Mouse (Mus musculus): Measurements from ENCODE around the gene Egln2.

Egln2 gene

DNA sequence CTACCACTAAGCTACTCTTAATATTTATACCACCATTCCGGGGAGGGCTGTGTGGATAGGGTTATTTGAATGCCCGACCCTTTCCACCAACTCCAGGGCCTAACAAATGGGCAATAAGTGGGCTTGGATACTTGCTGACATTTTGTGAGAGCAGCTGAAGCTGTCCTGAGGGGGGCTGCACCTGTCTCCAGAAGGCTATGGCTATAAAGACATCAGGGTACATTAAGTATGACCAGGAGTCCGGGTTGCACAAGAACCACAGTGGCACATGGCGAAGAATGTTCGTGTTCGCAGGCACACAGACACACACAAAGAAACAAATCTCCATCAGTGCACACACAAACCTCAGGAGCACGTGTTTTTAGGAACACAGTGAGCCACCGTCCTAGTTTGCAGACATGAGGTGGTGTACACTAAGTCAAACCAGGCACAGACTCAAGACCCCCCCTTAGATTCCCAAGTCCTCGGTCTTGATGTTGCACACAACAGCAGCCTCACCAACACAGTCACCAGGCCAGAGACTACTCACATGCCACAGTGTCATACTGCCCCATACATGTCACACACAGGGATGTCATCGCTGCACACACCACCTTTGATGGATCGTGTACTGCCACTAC is 983 bp upstream of the Egln2 start:
- no peaks in the 10 kb centered on the region for H3K27me3 ChIP-seq (ENCODE audit: insufficient read depth, low read length)
- H3K4me3 ChIP-seq (replicated peaks; ENCODE audit: low read length): peak overlapping the region; percentile 89
- TF ChIP-seq CTCF (conservative IDR thresholded peaks at IDR 0.05; ENCODE audit: low read length): no peak
- TF ChIP-seq POU5F1 (IDR thresholded peaks at IDR 0.05; ENCODE audit: borderline replicate concordance, low read length): no peak
- no peak for TF ChIP-seq NANOG (IDR thresholded peaks at IDR 0.05; ENCODE audit: borderline replicate concordance, low read length)
- H3K4me1 ChIP-seq (replicated peaks; ENCODE audit: low read depth, low read length): peaks cover 60% of the 10 kb centered on the region
- H3K36me3 ChIP-seq (ENCODE audit: insufficient read depth, low read length): peaks cover 71% of the 10 kb centered on the region
- no peaks in the 10 kb centered on the region for H3K9me3 ChIP-seq (ENCODE audit: low read length)

DNA sequence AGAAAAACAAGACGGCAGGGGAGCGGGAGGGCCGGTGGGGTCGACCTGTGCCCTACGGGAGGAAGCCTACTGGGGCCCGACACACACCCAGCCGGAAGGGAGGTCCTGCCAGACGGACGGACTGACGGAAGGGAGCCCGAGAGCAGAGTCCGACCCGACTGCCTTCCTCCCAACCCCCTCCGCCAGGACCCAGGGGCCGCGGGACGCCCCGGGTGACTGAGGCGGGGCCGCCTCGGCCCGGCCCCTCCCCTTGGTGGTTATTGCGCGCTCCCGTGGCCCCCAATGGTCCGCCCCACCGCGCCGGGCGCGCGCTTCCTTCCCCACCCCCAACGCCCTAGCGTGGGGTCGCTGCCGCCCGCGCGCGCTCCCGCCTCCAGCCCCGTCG is 381 bp downstream of the Egln2 start:
- Histone ChIP-seq H3K9me3 (ENCODE audit: low read length) (no peaks in the 10 kb centered on the region), H3K36me3 (ENCODE audit: insufficient read depth, low read length) (peaks cover 71% of the 10 kb centered on the region), H3K4me3 (replicated peaks; ENCODE audit: low read length) (peak overlapping the region; percentile 89), H3K27me3 (ENCODE audit: insufficient read depth, low read length) (no peaks in the 10 kb centered on the region), H3K4me1 (replicated peaks; ENCODE audit: low read depth, low read length) (peaks cover 64% of the 10 kb centered on the region)
- no peak for TF ChIP-seq POU5F1 (IDR thresholded peaks at IDR 0.05; ENCODE audit: borderline replicate concordance, low read length)

DNA sequence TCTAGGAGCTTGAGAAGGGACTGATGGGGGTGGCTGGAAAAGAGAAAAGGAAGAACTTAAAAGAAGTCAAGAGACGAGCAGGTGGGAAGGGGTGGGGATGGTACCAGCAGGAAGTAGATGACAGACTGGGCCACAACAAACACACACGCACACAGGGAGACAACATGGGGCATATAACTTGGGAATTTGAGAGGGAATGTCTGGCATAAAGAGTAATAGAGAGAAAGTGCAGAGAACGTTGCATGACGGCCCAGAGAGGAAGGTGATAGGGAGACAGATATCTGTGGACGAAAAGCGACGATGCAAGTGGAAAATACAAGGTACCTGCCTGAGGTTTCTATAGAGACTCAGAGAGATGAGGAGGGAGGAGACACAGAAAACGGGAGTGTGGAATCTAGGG is 906 bp downstream of the Egln2 start:
- TF ChIP-seq NANOG (IDR thresholded peaks at IDR 0.05; ENCODE audit: borderline replicate concordance, low read length): no peak
- TF ChIP-seq POU5F1 (IDR thresholded peaks at IDR 0.05; ENCODE audit: borderline replicate concordance, low read length): no peak
- no peak for TF ChIP-seq CTCF (conservative IDR thresholded peaks at IDR 0.05; ENCODE audit: low read length)
- Histone ChIP-seq H3K36me3 (ENCODE audit: insufficient read depth, low read length) (peaks cover 71% of the 10 kb centered on the region), H3K27me3 (ENCODE audit: insufficient read depth, low read length) (no peaks in the 10 kb centered on the region), H3K4me3 (replicated peaks; ENCODE audit: low read length) (peak overlapping the region; percentile 89), H3K4me1 (replicated peaks; ENCODE audit: low read depth, low read length) (peaks cover 69% of the 10 kb centered on the region), H3K9me3 (ENCODE audit: low read length) (no peaks in the 10 kb centered on the region)

DNA sequence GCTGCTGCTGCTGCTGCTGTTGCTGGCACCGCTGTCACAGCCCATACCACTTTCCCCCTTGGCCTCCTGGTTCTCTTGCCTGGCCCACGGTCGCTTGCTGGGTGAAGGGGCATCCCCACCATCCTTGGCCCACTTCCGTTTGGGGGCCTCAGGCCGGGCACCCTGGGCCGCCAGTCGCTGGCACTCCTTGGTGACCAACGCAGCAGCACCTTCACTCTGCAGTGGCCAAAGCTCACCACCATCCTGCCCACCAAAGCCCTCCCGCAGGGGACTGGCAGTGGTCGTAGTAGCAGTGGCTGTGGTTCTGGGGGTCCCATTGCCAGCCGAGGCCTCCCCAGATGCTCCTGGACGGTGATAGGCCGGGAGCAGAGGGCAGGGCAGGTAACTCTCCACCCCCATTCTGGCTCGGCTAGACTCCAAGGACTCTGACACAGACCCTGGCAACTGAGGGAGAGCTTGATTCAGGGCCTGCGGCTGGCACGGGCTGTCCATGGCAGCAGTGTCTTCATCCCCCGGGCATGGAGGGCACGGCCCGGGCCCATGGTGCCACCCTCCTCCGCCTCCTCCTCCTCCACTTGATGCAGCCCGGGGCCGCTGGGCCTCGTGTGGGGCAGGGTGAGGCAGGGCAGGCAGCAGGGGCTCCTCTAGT is 1.5 kb downstream of the Egln2 start:
- Histone ChIP-seq H3K36me3 (ENCODE audit: insufficient read depth, low read length) (peaks cover 71% of the 10 kb centered on the region), H3K4me3 (replicated peaks; ENCODE audit: low read length) (peak overlapping the region; percentile 89), H3K9me3 (ENCODE audit: low read length) (no peaks in the 10 kb centered on the region), H3K4me1 (replicated peaks; ENCODE audit: low read depth, low read length) (peaks cover 75% of the 10 kb centered on the region), H3K27me3 (ENCODE audit: insufficient read depth, low read length) (no peaks in the 10 kb centered on the region)
- TF ChIP-seq NANOG (IDR thresholded peaks at IDR 0.05; ENCODE audit: borderline replicate concordance, low read length) (no peak), CTCF (conservative IDR thresholded peaks at IDR 0.05; ENCODE audit: low read length) (no peak), POU5F1 (IDR thresholded peaks at IDR 0.05; ENCODE audit: borderline replicate concordance, low read length) (no peak)

DNA sequence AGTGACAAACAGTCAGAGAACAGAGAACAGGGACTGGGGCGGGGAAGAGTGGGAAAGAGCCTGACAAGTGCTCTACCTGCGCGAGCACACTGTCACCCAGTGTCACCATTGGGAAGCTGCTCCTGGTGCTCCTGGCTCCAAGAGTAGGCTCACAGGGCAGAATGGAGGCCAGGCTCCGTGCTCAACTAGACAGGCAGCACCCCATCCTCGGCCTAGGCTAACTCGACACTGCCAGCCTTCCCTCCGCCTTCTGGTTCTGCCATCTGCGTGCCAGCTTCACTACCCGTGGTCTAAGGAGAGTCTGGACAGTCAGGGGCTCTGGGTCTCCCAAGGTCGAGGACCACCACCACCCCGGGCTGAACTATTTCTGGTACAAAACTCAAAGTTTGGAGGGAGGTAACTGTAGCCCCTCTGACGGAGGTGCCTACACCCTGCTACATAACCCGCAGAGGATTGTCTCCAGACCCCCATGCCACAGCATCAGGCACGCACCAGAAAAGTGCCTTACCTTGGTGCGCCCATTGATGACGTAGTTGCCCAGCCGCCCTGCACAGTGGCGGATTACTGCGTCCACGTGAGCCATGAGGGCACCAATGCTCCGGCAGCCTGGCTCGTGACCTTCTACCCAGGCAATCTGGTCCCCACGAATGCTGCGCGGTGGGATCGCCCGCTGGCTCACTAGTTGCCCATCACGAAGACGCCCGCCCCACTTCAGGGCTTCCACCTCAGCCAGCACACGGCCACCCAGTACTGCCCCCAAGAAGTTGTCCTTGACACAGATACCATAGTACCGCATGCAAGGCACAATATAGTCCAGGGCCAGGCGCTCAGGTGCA is 2.3 kb downstream of the Egln2 start:
- Histone ChIP-seq H3K36me3 (ENCODE audit: insufficient read depth, low read length) (peaks cover 69% of the 10 kb centered on the region), H3K9me3 (ENCODE audit: low read length) (no peaks in the 10 kb centered on the region), H3K4me3 (replicated peaks; ENCODE audit: low read length) (peak overlapping the region; percentile 89), H3K4me1 (replicated peaks; ENCODE audit: low read depth, low read length) (peaks cover 82% of the 10 kb centered on the region), H3K27me3 (ENCODE audit: insufficient read depth, low read length) (no peaks in the 10 kb centered on the region)
- TF ChIP-seq NANOG (IDR thresholded peaks at IDR 0.05; ENCODE audit: borderline replicate concordance, low read length) (no peak), CTCF (conservative IDR thresholded peaks at IDR 0.05; ENCODE audit: low read length) (no peak), POU5F1 (IDR thresholded peaks at IDR 0.05; ENCODE audit: borderline replicate concordance, low read length) (no peak)

DNA sequence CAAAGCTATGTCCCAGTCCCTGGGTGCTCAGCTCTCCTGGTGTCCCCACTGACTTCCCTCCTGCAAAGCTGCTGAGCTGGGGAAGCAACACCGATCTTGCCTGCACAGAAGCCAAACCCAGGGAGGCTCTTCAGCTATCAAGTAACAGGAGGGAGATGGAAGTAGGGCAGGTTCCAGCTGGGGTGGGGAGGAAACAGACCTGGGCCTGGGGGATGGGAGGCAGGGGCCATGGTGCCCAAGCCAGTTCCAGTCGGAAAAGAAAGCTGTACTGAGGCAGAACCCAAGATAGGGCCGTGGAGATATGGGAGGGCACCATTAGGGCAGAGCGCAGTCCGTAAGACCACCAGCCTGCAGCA is 3.2 kb downstream of the Egln2 start:
- Histone ChIP-seq H3K27me3 (ENCODE audit: insufficient read depth, low read length) (no peaks in the 10 kb centered on the region), H3K36me3 (ENCODE audit: insufficient read depth, low read length) (peaks cover 69% of the 10 kb centered on the region), H3K9me3 (ENCODE audit: low read length) (no peaks in the 10 kb centered on the region), H3K4me3 (replicated peaks; ENCODE audit: low read length) (peak overlapping the region; percentile 89; the same call in 1 of the 2 replicates), H3K4me1 (replicated peaks; ENCODE audit: low read depth, low read length) (peaks cover 89% of the 10 kb centered on the region)
- TF ChIP-seq NANOG (IDR thresholded peaks at IDR 0.05; ENCODE audit: borderline replicate concordance, low read length) (no peak), CTCF (conservative IDR thresholded peaks at IDR 0.05; ENCODE audit: low read length) (no peak), POU5F1 (IDR thresholded peaks at IDR 0.05; ENCODE audit: borderline replicate concordance, low read length) (no peak)

DNA sequence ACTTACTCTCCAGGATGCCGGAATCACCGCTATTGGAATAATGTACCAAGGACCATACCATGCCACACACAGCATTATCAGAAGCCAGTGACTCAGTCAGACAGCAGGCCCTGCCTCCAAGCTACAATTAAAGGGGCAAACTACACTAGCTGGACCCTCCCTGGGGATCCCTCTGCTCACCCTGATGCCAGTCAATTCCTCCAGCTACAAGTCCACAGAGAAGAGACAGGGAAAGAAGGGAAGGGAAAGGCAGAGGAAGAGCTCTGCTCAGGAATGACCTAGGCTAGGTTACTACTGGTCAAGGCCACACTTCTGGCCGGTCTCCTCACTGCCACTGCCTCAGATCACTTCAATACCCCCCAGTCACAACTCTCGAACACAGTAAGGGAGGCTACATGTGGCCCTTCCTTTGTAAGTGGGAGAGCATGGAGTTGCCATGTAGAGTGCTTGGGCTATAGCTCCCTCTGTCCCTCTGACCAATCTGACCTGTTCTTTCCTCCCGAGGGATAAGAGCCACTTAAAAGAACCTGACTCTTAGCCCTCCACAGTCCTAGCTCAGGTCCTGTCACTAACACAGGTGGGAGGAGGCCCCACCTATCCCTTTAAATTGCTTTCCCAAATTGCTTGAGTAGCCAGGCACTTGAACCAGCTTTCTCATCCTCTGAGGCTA is 3.7 kb downstream of the Egln2 start:
- peaks cover 69% of the 10 kb centered on the region for H3K36me3 ChIP-seq (ENCODE audit: insufficient read depth, low read length)
- peak overlapping the region; percentile 89; the same call in 1 of the 2 replicates for H3K4me3 ChIP-seq (replicated peaks; ENCODE audit: low read length)
- peaks cover 89% of the 10 kb centered on the region for H3K4me1 ChIP-seq (replicated peaks; ENCODE audit: low read depth, low read length)
- TF ChIP-seq NANOG (IDR thresholded peaks at IDR 0.05; ENCODE audit: borderline replicate concordance, low read length) (no peak), CTCF (conservative IDR thresholded peaks at IDR 0.05; ENCODE audit: low read length) (no peak), POU5F1 (IDR thresholded peaks at IDR 0.05; ENCODE audit: borderline replicate concordance, low read length) (no peak)
- H3K9me3 ChIP-seq (ENCODE audit: low read length): no peaks in the 10 kb centered on the region
- no peaks in the 10 kb centered on the region for H3K27me3 ChIP-seq (ENCODE audit: insufficient read depth, low read length)

DNA sequence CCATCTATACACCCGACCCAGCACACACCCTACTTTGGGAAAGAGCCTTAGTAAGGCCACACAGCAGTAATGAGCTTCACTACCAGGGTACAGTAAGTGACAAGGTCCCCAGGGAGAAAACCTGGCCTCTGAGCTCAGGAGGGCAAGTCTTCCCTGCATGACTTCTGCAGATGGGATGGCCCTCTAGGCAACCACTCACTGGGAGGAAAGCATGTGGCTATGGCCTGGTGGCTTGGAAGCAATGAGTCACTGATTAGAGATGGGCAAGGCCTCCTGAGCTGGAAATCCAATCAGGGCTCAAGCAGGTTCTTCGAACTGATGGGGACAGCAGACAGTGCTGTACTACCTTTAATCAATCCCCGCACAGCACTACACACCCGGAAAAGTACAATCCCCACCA is 4.9 kb downstream of the Egln2 start:
- H3K4me3 ChIP-seq (replicated peaks; ENCODE audit: low read length): no peak overlapping the region
- no peaks in the 10 kb centered on the region for H3K27me3 ChIP-seq (ENCODE audit: insufficient read depth, low read length)
- H3K4me1 ChIP-seq (replicated peaks; ENCODE audit: low read depth, low read length): peaks cover 82% of the 10 kb centered on the region
- TF ChIP-seq POU5F1 (IDR thresholded peaks at IDR 0.05; ENCODE audit: borderline replicate concordance, low read length): no peak
- no peak for TF ChIP-seq NANOG (IDR thresholded peaks at IDR 0.05; ENCODE audit: borderline replicate concordance, low read length)
- no peak for TF ChIP-seq CTCF (conservative IDR thresholded peaks at IDR 0.05; ENCODE audit: low read length)
- peaks cover 75% of the 10 kb centered on the region for H3K36me3 ChIP-seq (ENCODE audit: insufficient read depth, low read length)
- no peaks in the 10 kb centered on the region for H3K9me3 ChIP-seq (ENCODE audit: low read length)

All from E14TG2a.4 (cell line).